Mouse (Mus musculus): ENCODE data around the gene Rplp0. TPM values are rescaled to one million over a fixed set of nuclear protein-coding genes. Genes with fewer than 3 reads are reported as not detected.

Rplp0 gene
- polyA plus RNA-seq, 1 experiment from 2014 or later, result 1,589 TPM

GRCm38 (mm10) chr5:115529364-115529741, 29.9 kb upstream of the Rplp0 start:
- no peak; the same call in 1 of the 2 replicates for ATAC-seq (ENCODE audit: borderline replicate concordance, extremely low read depth, low FRiP score, low TSS enrichment)
- H3K9ac ChIP-seq, result no peak overlapping the region
- H3K9me3 ChIP-seq, result no peaks in the 10 kb centered on the region
- H3K4me3 ChIP-seq, result no peak overlapping the region
- H3K27ac ChIP-seq, result peak overlapping the region; percentile 94
- H3K4me1 ChIP-seq, result peaks cover 90% of the 10 kb centered on the region
- H3K4me2 ChIP-seq, result peak overlapping the region; percentile 29
- 22% methylated on average over 8 of the region's 8 CpGs for WGBS
- H3K36me3 ChIP-seq, result no peaks in the 10 kb centered on the region
- no peaks in the 10 kb centered on the region for H3K27me3 ChIP-seq

GRCm38 (mm10) chr5:115529742-115530446, 29.4 kb upstream of the Rplp0 start:
- 30% methylated on average over 7 of the region's 7 CpGs for WGBS
- no peak; the same call in 1 of the 2 replicates for ATAC-seq (ENCODE audit: borderline replicate concordance, extremely low read depth, low FRiP score, low TSS enrichment)
- H3K4me2 ChIP-seq, result peak overlapping the region; percentile 29
- H3K36me3 ChIP-seq, result no peaks in the 10 kb centered on the region
- no peak overlapping the region for H3K9ac ChIP-seq
- H3K27me3 ChIP-seq, result no peaks in the 10 kb centered on the region
- peak overlapping the region; percentile 94 for H3K27ac ChIP-seq
- H3K9me3 ChIP-seq, result no peaks in the 10 kb centered on the region
- peaks cover 90% of the 10 kb centered on the region for H3K4me1 ChIP-seq
- H3K4me3 ChIP-seq, result no peak overlapping the region

GRCm38 (mm10) chr5:115530447-115530809, 28.8 kb upstream of the Rplp0 start:
- no peak overlapping the region for H3K4me3 ChIP-seq
- WGBS, result 28% methylated on average over 8 of the region's 8 CpGs
- H3K9ac ChIP-seq, result no peak overlapping the region
- H3K9me3 ChIP-seq, result no peaks in the 10 kb centered on the region
- peak overlapping the region; percentile 94 for H3K27ac ChIP-seq
- no peak for ATAC-seq (ENCODE audit: borderline replicate concordance, extremely low read depth, low FRiP score, low TSS enrichment)
- H3K4me1 ChIP-seq, result peaks cover 90% of the 10 kb centered on the region
- H3K4me2 ChIP-seq, result peak overlapping the region; percentile 29; the same call in 1 of the 2 replicates
- H3K27me3 ChIP-seq, result no peaks in the 10 kb centered on the region
- no peaks in the 10 kb centered on the region for H3K36me3 ChIP-seq

GRCm38 (mm10) chr5:115531671-115532270, 27.5 kb upstream of the Rplp0 start:
- no peak overlapping the region for H3K4me3 ChIP-seq
- WGBS, result 16% methylated on average over 18 of the region's 18 CpGs
- H3K4me1 ChIP-seq, result peaks cover 83% of the 10 kb centered on the region
- no peaks in the 10 kb centered on the region for H3K36me3 ChIP-seq
- no peaks in the 10 kb centered on the region for H3K27me3 ChIP-seq
- no peaks in the 10 kb centered on the region for H3K9me3 ChIP-seq
- H3K9ac ChIP-seq, result 0 out of 2 replicates have a peak overlapping the region, but pooled peaks have one; percentile 17
- peak overlapping the region; percentile 28 for H3K4me2 ChIP-seq
- ATAC-seq (ENCODE audit: borderline replicate concordance, extremely low read depth, low FRiP score, low TSS enrichment), result peak; percentile 83
- peak overlapping the region; percentile 94 for H3K27ac ChIP-seq

GRCm38 (mm10) chr5:115534290-115534731, 25.0 kb upstream of the Rplp0 start:
- H3K4me2 ChIP-seq, result peak overlapping the region; percentile 18
- H3K27ac ChIP-seq, result peak overlapping the region; percentile 52
- no peaks in the 10 kb centered on the region for H3K9me3 ChIP-seq
- peaks cover 85% of the 10 kb centered on the region for H3K4me1 ChIP-seq
- ATAC-seq (ENCODE audit: borderline replicate concordance, extremely low read depth, low FRiP score, low TSS enrichment), result no peak
- no peaks in the 10 kb centered on the region for H3K27me3 ChIP-seq
- no peak overlapping the region for H3K9ac ChIP-seq
- WGBS, result 18% methylated on average over 16 of the region's 16 CpGs
- no peak overlapping the region for H3K4me3 ChIP-seq
- no peaks in the 10 kb centered on the region for H3K36me3 ChIP-seq

- Histone ChIP-seq H3K27ac (peak overlapping the region; percentile 52), H3K9ac (no peak overlapping the region), H3K27me3 (no peaks in the 10 kb centered on the region), H3K9me3 (no peaks in the 10 kb centered on the region), H3K36me3 (no peaks in the 10 kb centered on the region), H3K4me2 (peak overlapping the region; percentile 18), H3K4me1 (peaks cover 81% of the 10 kb centered on the region), H3K4me3 (no peak overlapping the region)
- ATAC-seq (ENCODE audit: borderline replicate concordance, extremely low read depth, low FRiP score, low TSS enrichment), result no peak
- WGBS, result 19% methylated on average over 8 of the region's 8 CpGs
Measured at GRCm38 (mm10) chr5:115534856-115535255, 24.4 kb upstream of the Rplp0 start.

- Histone ChIP-seq H3K27me3 (no peaks in the 10 kb centered on the region), H3K27ac (peak overlapping the region; percentile 52), H3K36me3 (no peaks in the 10 kb centered on the region), H3K4me1 (peaks cover 73% of the 10 kb centered on the region), H3K9ac (no peak overlapping the region), H3K9me3 (no peaks in the 10 kb centered on the region), H3K4me3 (no peak overlapping the region), H3K4me2 (no peak overlapping the region; the same call in 1 of the 2 replicates)
- WGBS, result 13% methylated on average over 7 of the region's 7 CpGs
- ATAC-seq (ENCODE audit: borderline replicate concordance, extremely low read depth, low FRiP score, low TSS enrichment), result no peak
Measured at GRCm38 (mm10) chr5:115535635-115536034, 23.6 kb upstream of the Rplp0 start.

- Histone ChIP-seq H3K9ac (no peak overlapping the region), H3K4me2 (no peak overlapping the region; the same call in 1 of the 2 replicates), H3K36me3 (no peaks in the 10 kb centered on the region), H3K27me3 (no peaks in the 10 kb centered on the region), H3K4me1 (peaks cover 61% of the 10 kb centered on the region), H3K4me3 (no peak overlapping the region), H3K9me3 (no peaks in the 10 kb centered on the region), H3K27ac (peak overlapping the region; percentile 29; the same call in 1 of the 2 replicates)
- no peak for ATAC-seq (ENCODE audit: borderline replicate concordance, extremely low read depth, low FRiP score, low TSS enrichment)
- 58% methylated on average over 13 of the region's 13 CpGs for WGBS
Measured at GRCm38 (mm10) chr5:115538017-115538692, 21.1 kb upstream of the Rplp0 start.

- H3K9ac ChIP-seq, result no peak overlapping the region
- ATAC-seq (ENCODE audit: borderline replicate concordance, extremely low read depth, low FRiP score, low TSS enrichment), result peak; percentile 67
- H3K4me3 ChIP-seq, result no peak overlapping the region
- H3K4me1 ChIP-seq, result peaks cover 61% of the 10 kb centered on the region
- no peaks in the 10 kb centered on the region for H3K27me3 ChIP-seq
- no peaks in the 10 kb centered on the region for H3K9me3 ChIP-seq
- H3K36me3 ChIP-seq, result no peaks in the 10 kb centered on the region
- no peak overlapping the region; the same call in 1 of the 2 replicates for H3K4me2 ChIP-seq
- WGBS, result under 1% methylated on average over 12 of the region's 12 CpGs
- peak overlapping the region; percentile 29; the same call in 1 of the 2 replicates for H3K27ac ChIP-seq
Measured at GRCm38 (mm10) chr5:115538693-115539043, 20.6 kb upstream of the Rplp0 start.

- H3K9me3 ChIP-seq, result no peaks in the 10 kb centered on the region
- peak overlapping the region; percentile 46 for H3K4me2 ChIP-seq
- H3K4me3 ChIP-seq, result peak overlapping the region; percentile 7; the same call in 1 of the 2 replicates
- H3K27ac ChIP-seq, result peak overlapping the region; percentile 91
- 34% methylated on average over 19 of the region's 19 CpGs for WGBS
- H3K9ac ChIP-seq, result peak overlapping the region; percentile 16
- ATAC-seq (ENCODE audit: borderline replicate concordance, extremely low read depth, low FRiP score, low TSS enrichment), result no peak
- no peaks in the 10 kb centered on the region for H3K27me3 ChIP-seq
- H3K4me1 ChIP-seq, result peaks cover 67% of the 10 kb centered on the region
- H3K36me3 ChIP-seq, result peaks cover 32% of the 10 kb centered on the region
Measured at GRCm38 (mm10) chr5:115542635-115543384, 16.5 kb upstream of the Rplp0 start.

- H3K9ac ChIP-seq, result peak overlapping the region; percentile 24
- H3K4me2 ChIP-seq, result peak overlapping the region; percentile 46
- peak; percentile 76 for ATAC-seq (ENCODE audit: borderline replicate concordance, extremely low read depth, low FRiP score, low TSS enrichment)
- no peaks in the 10 kb centered on the region for H3K27me3 ChIP-seq
- peak overlapping the region; percentile 22 for H3K4me3 ChIP-seq
- H3K36me3 ChIP-seq, result peaks cover 40% of the 10 kb centered on the region
- peak overlapping the region; percentile 91 for H3K27ac ChIP-seq
- 22% methylated on average over 17 of the region's 17 CpGs for WGBS
- H3K9me3 ChIP-seq, result no peaks in the 10 kb centered on the region
- peaks cover 59% of the 10 kb centered on the region for H3K4me1 ChIP-seq
Measured at GRCm38 (mm10) chr5:115543509-115544253, 15.6 kb upstream of the Rplp0 start.

Data from lung, embryonic 15.5 days (tissue).